Mouse (Mus musculus) ovary, postnatal 36 days (tissue): ENCODE results near the gene Cfap206.
"Not testable (repeated sequence)": the region's sequence is repeated elsewhere in the genome, so short reads cannot be mapped to it uniquely, and the experiment has no call there.

Source experiments
- DNase-seq: peaks from one replicate; pipeline ENCODE4 v3.0.0; 2022; ENCODE audit warnings: low spot score, mixed read lengths

Cfap206 gene

DNA sequence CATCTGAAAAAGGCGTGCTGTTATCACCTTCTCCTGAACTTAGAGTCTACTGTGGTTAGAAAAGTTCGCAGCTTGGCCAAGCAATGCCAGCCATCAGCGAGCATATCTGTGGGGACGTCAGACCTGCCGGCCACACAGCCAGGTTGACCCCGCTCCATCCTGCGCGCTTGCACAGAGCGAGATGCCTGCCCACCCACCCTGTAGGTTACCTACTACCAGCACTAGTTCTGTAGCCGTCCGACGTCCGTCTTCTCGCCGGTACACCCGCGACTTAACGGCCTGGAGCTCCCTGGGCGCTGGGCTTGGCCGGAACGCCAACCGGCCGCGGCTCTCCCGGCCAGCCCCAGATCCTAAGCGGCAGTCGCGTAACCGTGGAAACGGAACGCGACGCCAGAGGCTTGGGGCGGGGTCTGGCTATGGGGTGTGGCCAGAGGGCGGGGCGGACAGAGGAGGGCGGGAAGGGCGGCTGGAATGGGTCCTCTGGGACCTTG, at the start of gene Cfap206:
TSS of gene Cfap206 (minus strand) at position 356 of the 491 bp plus-strand sequence.
- DNase-seq, result peak; percentile 78

DNA sequence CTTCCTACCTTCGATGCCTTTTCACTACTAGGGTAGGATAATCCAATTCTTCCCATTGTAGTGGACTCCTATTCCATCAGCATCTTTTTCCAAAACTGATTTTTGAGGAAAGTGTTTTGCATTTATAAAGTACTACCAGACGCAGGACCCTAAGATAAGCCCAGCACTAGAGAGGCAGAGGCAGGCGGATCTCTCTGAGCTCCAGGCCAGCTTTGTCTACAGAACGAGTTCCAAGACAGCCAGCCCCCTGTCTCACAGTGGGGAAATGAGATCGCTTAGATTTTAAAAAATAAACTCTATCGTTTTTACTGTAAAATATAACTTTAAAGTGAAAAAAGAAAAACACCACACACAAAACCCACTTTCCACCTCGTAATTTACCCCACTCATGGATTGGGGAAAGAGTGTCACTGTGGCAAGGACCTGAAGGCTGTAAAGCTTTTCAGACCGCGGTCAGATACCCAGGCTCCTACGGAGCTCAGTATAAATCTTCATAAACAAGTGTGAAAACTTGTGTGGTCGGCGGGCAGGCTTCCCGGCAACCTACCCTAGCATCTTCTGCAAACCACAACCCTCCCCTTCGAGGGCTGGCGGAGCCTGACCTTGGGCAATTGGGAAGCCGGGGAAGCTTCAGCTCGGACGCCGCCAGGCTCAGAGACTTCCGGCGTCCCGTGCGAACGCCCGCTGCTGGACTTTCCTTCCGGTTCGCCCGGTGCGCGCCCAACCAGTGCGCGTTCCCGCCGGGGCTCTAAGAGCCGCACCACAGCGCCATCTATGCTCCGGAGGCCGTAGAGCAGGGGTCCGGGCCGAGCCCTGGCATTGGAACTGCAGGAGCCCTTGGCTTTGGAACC, 47.9 kb upstream of the Cfap206 start, which contains the start of gene Smim8:
TSS of gene Smim8 (minus strand) at position 747 of the 851 bp plus-strand sequence.
- DNase-seq, result peak; percentile 90

- no peak for DNase-seq
Observed at GRCm38 (mm10) chr4:34771652-34772371, 41.8 kb upstream of the Cfap206 start.

- DNase-seq, result no peak
Observed at GRCm38 (mm10) chr4:34756163-34756562, 26.2 kb upstream of the Cfap206 start, which contains the start of gene Gm136. Gene Gm136 (minus strand): TSS chr4:34756263.

DNA sequence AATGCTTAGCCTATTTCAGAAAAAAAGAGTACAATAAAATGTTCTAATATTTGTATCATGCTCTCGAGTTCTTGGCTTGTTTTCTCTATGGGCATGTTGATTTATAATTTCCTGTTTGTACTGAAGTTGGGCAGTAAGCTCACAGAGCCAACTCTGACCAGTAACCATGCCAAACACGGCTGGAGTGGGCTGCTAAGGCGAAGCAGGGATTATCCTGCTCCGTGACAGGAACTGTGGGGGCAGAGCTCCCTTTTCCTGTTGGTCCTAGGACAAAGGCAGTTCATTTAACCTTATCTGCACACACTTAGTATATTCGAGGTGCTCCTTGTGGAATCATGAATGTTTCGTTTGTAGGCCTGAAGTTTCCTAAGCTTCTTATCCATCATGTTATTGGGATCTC, 19.2 kb upstream of the Cfap206 start:
- DNase-seq, result no peak

GRCm38 (mm10) chr4:34734461-34734860, 4.5 kb upstream of the Cfap206 start:
- no peak for DNase-seq

- DNase-seq, result not testable (repeated sequence)
Observed at GRCm38 (mm10) chr4:34733415-34733814, 3.4 kb upstream of the Cfap206 start.

- DNase-seq, result not testable (repeated sequence)
Observed at GRCm38 (mm10) chr4:34725710-34726109, 4.3 kb downstream of the Cfap206 start.

DNA sequence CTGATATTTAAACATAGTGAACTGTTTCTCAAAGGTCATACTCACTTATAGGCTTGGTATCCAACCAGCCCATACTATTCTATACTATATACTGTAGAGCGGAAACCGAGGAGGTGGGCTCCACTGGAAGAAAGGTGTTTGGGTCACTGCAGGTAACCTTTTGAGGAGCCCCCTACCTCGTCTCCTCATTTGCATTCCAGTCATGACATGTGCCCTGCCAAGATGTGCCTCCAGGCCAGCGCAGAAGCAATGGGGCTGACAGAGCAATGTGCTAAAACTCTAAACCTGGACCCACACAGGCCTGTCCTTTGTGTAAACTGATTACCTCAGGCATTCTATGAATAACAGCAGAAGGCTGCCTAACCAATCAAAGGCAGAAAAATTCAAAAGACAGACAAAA, 5.7 kb downstream of the Cfap206 start:
- DNase-seq, result no peak

DNA sequence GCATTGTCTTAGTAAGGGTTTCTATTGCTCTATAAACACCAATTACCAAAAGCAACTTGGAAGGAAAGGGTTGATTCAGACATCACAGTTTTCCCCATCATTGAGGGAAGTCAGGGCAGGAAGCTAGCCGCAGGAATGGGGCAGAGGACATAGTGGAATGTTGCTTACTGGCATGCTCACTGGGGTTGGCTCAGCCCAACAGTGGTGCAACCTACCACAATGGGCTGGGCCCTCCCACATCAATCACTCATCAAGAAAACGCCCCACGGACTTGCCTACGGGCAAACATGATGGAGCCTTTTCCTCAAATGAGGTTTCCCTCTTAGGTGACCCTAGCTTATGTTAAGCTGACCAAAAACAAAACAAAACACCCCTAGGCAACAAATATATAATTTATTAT, 6.8 kb downstream of the Cfap206 start:
- no peak for DNase-seq

DNA sequence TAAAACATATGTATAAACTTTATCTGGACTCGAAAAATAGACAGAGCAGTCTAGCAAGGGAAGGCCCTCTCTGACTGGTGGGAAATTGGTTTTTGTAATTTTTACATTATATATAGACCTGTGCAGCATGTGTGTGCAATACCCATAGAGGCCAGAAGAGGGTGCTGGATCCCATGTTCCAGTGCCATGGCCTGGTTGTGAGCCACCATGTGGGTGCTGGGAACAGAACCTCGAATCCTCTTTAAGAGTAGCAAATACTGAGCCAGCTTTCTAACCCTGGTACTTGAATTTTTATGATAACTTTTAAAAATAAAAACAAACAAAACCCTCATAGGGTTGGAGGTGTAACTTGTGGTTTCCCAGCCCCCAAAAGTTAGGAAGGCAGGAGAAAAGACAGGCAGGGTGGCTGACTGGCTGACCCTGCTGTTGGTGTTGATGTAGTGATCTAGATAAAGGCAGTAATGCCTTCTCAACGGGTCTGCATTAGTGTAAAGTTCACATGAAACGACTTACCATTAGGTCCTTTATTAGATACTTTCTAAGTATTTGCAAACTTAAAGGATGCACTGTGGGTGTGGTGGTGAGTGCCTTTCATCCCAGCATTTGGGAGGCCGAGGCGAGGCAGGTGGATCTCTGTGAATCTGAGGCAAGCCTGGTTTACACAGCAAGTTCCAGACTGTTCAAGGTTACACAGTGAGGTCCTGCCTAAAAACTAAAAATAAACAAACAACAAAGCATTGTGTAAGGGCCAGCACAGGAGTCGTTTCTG, 9.7 kb downstream of the Cfap206 start:
- DNase-seq, result no peak

DNA sequence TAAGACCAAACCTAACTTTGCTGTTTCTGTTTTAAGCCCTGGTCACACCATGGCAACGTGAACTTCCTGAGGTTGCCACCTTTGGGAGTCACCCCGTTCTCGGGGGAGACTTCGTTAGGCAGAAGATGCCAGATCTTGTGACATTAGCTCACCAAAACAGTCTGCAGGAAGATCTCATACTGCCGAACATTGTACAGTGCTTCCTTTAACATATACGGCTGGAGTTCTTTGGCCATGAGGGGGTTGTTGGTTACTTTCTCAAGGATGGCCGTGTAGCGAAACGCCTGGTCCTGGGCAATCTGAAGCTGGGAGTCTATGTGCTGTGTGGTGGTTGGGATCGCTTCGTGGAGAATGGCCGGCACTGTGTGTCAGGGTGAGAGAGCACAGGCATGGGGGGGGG, 10.6 kb downstream of the Cfap206 start:
- no peak for DNase-seq

GRCm38 (mm10) chr4:34715062-34715461, 14.9 kb downstream of the Cfap206 start:
- DNase-seq, result no peak

DNA sequence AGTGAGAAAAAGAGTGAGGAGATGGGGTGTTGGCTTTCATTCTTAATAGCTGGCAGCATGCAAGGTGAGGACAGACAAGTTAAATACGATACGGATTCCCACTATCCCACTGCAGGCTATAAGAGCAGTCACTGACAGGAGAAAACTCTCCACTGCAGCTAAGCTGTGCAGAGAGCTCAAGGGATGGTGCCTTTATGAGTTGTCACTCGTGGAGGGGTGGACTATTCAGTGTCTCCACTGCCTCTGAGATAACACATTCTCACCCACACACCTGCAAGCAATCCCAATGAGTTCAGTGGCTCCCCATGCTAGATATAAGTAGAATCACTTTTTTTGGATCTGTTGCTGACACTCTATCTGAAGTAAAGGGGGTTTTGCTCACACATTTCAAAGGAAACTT, 21.9 kb downstream of the Cfap206 start:
- DNase-seq, result no peak

GRCm38 (mm10) chr4:34707248-34707647, 22.8 kb downstream of the Cfap206 start:
- DNase-seq, result no peak

DNA sequence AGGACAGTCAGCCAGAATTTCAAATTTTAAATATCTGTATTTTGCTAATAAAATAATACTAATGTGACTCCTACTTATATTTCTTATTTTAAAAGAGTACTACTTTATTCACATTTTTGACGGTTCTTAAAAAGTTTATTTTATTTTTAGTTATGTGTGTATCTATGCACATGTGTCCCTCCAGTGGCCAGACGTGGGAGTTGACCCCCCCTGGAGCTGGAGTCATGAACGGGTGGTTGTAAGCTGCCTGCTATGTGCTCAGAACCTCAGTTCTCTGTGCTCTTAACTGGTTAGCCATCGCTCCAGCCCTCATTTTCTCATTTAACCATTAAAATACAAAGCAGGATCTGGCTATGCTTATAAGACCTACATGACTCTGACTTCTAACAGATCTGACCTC, 27.0 kb downstream of the Cfap206 start:
- DNase-seq, result no peak

GRCm38 (mm10) chr4:34702231-34702630, 27.8 kb downstream of the Cfap206 start:
- no peak for DNase-seq

- DNase-seq, result peak; percentile 45
Observed at GRCm38 (mm10) chr4:34701528-34701927, 28.5 kb downstream of the Cfap206 start.

DNA sequence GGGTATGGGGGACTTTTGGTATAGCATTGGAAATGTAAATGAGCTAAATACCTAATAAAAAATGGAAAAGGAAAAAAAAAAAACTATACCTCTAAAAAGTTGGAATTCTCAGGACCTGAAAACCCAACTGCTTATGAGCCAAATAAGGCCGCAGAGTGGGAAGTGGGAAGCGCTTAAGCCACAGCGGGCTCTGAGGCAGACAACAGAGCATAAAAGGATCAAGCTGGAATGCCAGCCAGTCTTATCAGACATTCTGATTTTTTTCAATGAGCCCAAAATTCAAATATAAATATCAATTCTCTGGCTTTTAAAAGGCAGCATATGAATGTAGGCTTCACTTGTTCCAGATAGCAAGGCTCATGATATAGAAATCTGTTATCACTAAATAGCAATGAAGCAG, 42.0 kb downstream of the Cfap206 start:
- DNase-seq, result no peak

- peak; percentile 94 for DNase-seq
Observed at GRCm38 (mm10) chr4:34686874-34687567, 43.0 kb downstream of the Cfap206 start, which contains the start of gene Slc35a1. Gene Slc35a1 (minus strand): TSS chr4:34687438.

GRCm38 (mm10) chr4:34680530-34680929, 49.5 kb downstream of the Cfap206 start:
- DNase-seq, result no peak
